Mouse (Mus musculus): ENCODE results near the gene Farp2.
"Not testable (repeated sequence)": the region's sequence is repeated elsewhere in the genome, so short reads cannot be mapped to it uniquely, and the experiment has no call there.

Farp2 gene

DNA sequence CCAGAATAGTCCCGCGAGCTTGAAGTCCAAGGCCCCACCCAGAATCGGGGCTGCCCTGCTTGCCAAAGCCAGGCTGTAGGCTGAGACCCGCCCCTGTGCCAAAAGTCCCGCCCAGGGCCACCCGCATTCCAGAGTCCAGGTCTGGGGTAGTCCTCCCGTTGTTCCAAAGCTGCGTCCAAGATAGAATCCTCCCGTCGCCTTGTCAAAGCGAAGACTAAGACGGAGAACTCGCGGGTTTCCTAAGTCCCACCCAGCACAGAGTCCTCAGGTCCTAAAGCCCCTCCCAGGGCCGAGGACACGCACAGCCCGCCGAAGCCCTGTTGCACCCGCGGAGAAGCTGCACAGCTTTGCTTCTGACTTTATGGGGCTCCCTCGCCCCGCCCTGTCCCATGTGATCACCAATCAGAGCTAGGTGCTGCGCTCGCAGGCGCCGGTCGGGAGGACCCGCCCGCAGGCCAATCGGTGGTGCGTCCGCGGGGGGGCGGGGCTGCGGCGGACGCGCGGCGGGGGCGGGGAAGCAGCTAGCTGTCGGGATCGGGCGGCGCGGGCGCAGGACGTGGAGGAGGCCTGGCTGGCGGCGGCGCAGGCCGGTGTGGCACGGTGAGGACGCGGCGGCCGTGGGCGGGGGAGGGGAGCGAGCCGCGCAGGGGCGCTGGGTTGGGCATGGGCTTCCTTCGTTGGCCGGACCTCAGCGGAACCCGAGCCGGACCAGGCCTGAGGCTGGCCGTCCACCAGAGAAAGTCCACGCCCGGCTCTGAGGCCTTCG, at the start of gene Farp2:
Farp2 (plus strand) TSS at position 495 of the 766 bp plus-strand sequence.
- peak; percentile 98 for DNase-seq

DNA sequence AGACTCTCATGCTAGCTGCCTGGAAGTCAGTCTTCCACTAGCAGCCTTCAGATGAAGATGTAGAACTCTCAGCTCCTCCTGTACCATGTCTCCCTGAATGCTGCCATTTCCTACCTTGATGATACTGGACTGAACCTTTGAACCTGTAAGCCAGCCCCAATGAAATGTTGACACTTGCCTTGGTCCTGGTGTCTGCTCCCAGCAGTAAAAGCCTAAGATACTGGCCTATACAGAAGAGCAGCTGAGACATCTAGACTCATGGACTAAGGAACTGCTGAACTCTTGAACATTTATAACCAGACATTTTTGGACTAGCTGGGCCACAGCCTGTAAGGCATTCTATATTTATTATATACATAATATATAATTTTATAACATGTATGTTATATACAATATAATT, 46.8 kb upstream of the Farp2 start:
- DNase-seq: no peak

DNA sequence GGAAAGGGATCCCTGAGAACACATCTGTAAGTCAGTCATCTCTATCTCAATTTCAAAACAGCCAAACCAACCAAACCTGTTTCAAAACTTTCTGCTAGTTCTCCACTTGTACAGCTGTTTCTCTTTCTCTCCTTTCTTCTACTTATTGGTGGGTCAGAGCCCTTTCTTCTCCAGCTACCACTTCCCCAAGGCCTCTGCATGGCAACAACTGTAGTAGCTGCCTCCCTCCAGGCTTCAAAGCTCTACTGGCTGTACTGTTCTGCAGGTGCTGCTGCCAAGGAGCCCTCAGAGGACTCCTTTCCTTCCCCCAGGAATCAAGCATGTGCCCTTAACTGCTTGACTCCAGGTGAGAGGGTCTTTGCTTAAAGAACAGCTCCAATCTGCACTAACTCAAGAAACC, 46.1 kb upstream of the Farp2 start:
- DNase-seq: no peak

DNA sequence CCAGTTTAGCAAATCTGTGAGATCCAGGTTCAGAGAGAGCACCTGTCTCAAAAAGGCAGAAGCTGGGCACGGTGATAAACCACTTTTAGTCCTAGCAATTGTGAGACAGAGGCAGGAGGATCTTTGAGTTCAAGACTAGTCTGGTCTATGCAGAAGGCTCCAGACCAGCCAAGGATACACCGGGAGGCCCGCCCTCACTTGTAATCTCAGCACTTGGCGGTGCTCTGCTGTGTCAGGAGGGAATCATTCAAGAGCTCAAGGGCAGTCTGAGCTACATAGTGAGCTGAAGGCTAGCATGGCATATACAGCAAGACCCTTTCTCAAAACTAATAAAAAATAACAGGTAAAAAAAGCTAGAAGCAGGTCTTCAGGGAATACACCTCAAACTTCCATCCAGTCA, 43.3 kb upstream of the Farp2 start:
- DNase-seq: no peak

DNA sequence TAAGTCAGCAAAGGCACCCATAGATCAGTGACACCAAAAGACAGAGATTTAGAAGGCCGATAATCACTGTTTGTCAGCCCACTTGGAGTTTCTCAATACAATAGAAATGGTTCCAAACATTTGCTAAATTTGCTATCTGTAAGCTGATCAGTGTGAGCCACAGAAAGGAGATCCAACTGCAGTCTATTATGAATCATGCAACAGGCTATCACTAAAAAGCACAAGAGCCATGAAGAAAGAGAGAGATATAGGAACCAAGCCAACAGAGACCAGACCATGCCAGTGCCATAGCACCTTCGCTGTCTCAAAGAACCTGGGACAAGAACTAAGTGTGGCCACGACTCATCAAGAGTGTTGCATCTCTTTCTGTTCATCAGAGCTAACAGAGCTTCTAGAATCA, 36.2 kb upstream of the Farp2 start:
- DNase-seq: no peak

DNA sequence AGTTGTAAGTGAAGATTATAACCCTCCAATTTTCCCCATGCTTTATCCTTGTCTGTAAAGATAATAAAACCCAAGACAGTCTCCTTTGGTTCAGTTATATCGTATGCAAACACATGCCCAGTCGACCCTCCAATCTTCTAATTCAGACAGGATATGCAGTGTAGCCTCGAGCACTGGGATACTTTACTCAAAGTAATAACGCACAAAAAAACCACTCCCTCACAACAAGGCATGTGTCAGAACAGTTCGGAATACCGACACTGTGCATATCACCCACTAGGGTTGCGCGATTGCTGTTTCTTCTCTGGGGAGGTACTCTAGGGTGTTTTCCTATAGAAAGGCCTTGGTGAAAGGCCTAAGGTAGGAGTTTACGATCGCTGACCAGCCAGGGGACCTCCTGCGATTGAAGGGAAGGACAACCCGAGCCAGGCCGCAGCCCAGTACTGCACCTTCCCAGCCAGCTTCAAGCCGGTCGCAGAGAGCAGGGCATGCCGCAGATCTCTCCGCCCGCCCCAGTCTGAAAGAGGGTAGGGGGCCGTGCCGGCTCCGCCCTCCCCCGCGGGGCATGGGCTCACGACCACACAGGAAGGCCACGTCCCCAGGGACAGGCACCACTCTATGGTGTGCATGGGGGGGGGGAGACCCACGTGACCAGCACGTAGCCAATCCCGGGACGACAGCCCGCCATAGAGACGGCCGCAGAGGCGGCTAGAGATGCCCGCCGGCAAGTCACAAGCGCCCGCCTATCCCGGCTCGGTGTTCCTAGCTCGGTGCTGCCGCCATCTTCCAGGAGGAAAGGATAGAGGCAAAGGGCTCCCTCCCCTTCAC, 33.9 kb upstream of the Farp2 start:
- DNase-seq: peak; percentile 98

DNA sequence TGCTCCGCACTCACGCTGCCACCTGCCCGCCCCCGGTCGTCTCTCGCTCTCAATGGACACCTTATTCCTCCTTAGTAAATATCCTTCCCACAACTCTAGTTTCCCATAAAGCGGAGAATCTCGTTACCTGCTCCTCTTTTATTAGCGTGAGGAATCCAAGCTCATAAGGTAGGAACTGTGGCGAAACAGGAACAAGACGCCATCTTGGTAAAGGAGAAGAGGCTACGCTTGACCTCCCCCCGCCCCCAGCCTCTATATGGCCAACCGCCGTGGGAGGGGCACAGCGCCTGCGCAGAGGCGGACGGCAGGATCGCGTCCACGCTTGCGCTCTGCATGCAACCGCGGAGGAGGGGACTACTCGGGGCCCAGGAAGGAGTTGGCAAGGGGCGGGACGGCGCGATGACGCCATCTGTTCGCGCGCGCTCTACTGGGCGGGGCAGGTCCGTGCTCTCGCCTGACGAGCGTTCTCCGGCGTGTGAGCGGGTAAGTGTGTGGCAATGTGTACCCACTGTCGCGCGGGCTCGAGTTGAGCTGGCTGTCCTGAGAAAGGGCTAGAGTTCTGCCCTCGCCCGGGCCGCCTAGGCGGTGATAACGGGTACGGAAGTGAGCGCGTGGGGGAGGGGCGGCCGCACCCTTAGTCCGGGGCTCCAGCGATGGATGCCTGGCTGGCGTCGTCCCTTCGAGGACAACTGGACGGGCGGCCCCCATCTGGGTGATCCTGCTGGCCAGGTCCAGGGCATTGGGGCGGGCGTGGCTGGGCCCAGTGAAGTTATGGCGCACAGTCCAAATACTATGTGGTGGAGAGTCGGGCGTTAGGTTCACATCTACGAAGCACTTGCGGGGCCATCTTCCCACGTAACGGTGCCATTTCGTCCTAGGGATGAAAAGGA, 33.0 kb upstream of the Farp2 start, which contains the start of gene Hdlbp:
Hdlbp (minus strand) TSS at position 230 of the 890 bp plus-strand sequence.
- peak; percentile 99 for DNase-seq

DNA sequence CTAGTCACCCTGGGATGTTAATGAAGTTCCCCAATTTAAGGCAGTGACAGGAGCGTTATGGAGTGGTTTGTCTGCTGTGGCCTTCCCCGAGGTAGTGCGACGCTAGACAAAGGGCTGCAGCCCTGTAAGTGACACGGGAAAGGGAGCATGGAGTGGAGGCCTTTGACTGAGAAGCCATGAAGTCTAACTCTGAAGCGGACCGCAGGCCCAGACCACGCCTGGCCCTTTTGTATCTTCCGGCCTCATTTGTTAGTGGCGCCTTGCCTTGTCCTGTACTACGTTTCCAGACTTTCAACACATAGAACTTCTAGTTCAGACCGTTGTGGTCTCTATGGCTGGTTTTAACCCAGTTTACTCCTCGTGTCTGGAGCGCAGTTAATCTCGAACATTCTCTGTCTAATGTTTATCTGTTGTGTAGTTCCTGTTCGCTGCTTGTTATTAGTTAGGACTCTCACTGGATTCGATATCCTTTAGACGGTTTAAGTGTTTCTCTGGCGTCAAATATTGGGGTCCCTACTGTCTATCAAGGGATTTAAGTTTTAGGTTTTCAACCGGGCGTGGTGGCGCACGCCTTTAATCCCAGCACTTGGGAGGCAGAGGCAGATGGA, 32.3 kb upstream of the Farp2 start:
- peak; percentile 56 for DNase-seq

DNA sequence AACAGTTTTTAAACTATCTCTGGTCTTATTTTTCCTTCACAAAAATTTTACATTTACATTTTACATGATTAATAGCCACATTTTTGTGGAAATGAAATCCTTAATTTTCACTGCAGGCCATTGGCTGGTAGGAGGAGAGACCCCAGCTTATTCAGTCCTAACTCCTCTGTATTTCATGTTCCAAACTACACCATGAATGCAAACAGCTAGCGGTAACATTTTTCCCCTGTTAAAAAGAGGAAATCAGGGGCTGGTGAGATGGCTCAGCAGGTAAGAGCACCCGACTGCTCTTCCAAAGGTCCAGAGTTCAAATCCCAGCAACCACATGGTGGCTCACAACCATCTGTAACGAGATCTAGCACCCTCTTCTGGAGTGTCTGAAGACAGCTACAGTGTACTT, 25.6 kb upstream of the Farp2 start:
- DNase-seq: not testable (repeated sequence)

DNA sequence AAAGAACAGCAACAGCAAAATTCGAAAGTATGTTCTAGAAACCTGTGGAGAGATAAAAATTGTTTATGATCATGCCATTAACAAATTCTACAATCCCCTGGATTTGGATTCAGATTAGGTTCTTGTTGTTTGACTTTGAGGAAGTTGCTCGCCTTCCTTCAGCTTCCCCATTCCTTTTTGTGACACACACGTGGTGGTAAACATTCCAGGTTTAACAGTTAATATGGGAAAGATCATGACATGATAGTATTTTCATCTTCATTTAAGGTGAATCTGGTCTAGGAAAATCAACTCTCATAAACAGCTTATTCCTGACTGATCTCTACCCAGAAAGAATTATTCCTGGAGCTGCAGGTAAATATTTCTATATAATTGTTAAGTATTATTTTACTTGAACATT, 16.6 kb upstream of the Farp2 start:
- DNase-seq: no peak

DNA sequence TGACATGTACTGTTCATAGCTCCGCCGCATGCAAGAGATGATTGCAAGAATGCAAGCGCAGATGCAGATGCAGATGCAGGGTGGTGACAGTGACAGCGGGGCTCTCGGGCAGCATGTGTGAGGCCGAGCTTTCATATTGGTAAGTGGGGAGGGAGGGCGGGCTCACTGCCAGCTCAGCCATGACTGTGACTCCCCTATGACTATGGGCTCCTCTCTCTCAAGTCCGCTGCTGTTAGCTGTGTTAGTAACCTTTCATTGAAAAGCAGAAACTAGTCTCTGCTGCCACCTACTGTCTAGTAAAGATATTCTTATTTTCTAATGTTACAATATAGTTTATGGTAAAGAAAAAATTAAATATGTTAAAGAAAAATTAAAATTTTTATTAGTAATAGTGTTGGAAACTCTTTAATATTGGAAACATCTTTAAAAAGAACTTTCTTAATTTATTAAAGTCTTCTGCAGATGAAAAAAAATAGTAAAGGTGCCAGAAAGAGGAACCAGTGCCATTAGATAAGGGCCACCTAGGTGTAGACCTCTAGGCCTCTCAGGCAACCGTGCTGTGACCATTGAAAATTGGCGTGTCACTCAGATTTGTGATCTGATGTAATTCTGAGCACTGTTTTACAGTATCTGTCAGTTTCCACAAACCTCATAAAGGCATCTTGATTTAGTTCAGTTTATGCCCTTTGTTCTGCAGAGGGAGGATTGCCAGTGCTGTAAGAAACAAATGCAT, 4.8 kb upstream of the Farp2 start:
- DNase-seq: peak; percentile 75

DNA sequence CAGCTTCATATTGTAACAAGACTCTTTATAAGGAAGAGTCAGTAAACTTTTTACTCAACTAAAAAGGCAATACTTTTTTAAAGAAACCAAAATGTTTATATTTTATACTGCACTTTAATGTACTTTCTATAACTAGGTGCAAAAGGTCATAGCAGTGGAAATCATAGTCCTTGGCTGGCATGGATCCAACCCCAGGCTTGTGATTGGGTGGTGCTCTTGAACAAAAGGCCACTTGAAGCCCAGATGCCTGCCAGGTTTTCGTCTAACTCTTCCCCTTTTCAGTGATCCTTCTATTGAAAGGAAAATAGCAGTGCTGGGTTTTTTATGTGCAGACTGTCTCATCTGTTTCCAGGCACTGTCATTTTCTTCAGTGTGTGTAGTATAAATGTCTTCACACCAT, 3.3 kb upstream of the Farp2 start:
- not testable (repeated sequence) for DNase-seq

DNA sequence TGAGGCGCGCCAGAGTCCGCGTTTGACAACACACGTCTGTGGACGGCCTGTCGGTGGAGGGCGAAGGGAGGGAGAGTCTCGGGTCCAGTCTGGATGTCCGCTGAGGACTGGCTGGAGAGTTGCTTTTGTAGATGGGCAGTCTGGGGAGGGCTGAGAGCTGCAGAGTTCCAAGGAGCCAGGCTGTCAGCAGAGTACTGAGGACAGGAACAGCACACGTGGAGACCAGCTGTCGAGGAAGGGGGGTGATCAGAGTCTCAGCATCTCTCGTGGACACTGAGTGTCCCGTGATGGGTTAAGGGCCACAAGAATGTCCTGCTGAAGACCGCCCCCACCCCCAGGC, 442 bp downstream of the Farp2 start:
- DNase-seq: no peak

DNA sequence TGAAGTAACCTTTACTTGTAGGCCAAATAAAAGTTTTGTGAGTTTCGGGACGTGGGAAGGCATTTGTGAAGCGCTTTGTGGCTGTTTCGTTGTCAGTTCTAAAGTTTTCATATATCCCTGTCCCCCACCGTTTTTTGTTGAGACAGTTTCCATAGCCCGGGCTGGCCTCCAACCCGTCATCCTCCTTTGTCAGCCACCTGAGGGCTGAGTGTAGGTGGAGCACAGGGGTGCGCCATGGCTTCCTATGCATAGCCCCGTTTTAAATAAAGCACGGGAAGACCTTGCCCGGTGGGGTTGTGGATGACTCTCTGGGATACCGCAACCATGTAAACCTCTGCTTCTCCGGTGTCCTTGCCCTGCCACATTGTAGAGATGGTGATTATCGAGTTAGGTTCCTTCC, 1.3 kb downstream of the Farp2 start:
- no peak for DNase-seq

DNA sequence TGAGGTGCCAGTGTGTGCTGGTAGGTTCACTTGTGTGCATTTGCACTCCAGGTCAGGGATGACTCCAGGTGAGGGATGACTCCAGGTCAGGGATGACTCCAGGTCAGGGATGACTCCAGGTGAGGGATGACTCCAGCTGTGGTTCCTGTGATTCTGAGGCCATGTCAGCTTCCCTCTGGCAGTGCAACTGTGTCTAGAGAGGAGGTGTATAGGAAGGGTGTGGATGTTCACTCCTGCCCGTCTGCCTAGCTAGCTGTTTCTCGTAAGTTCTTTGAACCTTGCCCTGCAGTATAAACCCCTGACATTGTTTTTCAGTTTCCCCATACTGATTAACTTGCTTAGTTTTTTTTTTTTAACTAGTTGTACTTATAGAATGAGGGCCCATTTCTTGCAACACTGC, 9.6 kb downstream of the Farp2 start:
- no peak for DNase-seq

DNA sequence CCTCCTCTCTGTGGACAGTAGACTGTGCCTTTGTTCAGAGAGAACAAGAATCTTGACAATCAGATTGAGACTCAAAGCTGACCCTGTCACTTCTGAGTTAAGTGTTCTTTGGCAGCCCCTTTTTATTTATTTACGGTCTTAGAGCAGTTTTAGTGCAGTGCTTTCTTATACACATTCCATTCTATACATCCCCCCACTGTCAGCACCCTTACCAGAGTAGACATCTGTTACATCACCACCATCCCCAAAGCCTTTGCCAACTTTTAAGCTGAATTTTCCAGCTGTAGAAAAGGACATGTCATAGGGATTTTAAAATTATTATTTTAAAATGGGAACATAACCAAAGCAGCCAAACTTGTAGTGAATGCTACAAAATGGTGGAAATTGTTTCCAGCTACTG, 10.4 kb downstream of the Farp2 start:
- no peak for DNase-seq

DNA sequence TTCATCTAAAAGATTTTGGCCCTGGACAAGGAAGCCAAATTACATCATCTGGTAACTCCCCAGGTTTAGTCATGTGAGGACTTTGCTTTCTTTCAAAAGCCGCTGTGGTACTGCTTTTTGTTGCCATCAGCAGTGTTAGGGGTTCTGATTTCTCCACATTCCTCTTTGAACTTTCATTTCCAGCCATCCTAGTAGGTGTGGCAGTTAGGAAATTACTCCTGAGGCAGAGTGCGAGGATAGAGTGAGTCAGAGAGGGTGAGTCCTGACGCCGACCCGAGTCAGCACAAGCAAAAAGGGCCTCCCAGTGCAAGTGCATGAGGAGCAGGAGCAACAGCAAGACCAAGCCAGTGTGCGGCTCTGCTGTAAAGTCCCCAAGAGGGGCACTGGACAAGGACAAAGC, 17.9 kb downstream of the Farp2 start:
- DNase-seq: no peak

DNA sequence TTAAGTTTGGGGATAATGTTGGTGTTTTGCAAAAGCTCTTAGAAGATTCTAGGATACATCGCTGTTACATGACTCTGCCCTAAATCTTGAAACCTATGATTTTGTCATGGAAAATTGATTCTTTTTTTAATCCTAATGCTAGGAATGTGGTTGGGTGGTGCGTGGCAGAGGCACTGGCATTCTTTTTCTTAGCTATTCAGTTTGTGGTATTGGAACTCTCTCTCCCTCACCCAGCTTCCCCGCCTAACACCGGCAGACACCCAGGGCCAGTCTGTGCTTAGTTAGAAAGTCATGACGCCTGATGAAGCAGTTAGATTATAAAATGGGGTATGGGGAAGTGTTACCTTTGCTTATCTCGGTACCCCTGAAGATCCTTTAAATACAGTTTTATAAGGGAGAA, 25.3 kb downstream of the Farp2 start:
- DNase-seq: no peak

DNA sequence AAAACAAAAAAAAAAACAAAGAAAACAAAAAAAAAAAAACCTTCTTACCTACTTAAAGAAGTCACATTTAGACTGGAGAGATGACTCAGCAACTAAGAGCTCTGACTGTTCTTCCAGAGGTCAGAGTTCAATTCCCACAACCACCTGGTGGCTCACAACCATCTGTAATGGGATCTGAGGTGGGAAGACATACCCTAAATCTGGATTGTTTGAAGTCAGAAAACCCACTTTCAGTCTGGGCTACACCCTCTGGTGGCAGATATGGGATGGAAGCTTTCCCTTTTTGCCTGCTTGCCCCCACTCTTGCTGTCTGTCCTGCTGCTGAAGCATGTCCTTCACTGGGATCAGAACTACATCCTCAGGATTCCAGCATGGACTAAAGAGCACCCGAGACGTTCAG, 31.3 kb downstream of the Farp2 start:
- DNase-seq: no peak

DNA sequence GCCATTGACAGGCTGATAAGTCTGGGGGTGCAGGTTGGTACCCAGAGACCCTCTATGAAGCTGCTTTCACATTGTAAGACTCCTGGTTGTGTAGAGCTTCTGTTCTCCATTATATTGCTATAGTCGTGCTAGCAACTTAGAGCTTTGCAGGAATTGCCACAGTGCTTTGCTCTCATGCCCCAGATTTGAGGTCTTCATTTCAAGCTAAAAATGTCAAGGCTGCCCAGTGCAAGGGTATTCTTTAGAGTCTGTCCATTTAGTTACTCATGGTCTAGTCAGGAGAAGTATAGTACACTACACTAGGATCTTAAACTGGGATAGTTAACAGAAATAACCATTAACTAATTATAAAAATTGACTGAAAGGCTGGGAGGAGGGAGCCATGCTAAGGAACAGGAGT, 35.4 kb downstream of the Farp2 start:
- no peak for DNase-seq

DNA sequence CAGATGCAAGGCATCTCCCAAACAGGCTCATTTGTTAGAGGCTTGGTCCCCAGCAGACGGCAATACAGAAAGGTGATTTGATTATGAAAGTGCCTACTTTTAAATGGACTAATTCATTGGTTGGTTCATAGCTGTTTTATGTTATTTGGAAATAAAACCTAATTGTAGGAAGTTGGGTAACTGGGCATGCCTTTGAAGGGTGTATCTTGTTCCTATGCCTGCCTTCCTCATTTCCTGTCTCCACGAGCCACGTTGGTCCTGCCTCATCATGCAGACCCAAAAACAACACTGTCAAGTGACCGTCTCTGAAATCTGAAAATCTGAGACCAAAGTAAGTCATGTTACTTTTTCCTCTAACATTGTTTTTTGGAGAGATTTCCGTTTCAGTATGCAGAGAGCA, 39.5 kb downstream of the Farp2 start:
- no peak for DNase-seq

DNA sequence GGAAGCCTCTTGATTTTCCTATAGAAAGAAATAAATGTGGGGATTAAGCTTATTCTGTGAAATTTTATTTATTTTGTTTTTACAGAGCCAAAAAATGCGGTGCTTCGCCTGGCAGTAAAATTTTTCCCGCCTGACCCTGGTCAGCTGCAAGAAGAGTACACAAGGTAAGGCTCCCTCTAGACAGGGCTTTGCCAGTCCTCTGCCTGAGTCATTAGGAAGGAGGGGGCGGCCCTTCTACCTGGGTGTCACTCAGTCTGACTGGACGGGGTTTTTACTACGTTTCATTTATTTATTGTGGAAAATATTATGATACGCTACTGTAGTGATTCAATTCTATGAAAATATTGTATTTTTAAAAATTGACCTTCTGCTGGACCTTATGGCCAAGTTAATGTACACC, 51.3 kb downstream of the Farp2 start:
- DNase-seq: no peak

Measured in embryo, embryonic 11 days (tissue).